Comparison of ENCODE assay signal across 19 mouse cellular contexts in genomic region chr11:8492332-8492731, GRCm38 (mm10).
DNase-seq lines count a peak whose midpoint lies in the region; ATAC-seq lines count a peak whose summit lies in the region.
"Had no signal": no experiment of that assay in that cellular context is flagged by ENCODE, and none has a peak within 500 bp of the region (broad histone marks: within the 10 kb centered on the region; RNA-seq: fewer than 3 reads in every experiment).

No protein-coding gene starts in this region.

- no peaks in the 10 kb centered on the region for H3K9me3 ChIP-seq in hindbrain, embryonic 14.5 days (ENCODE audit: control insufficient read depth, low read length)
- no peaks in the 10 kb centered on the region for H3K9me3 ChIP-seq in hindbrain, embryonic 11.5 days (ENCODE audit: control insufficient read depth, low read length)
- H3K9me3 ChIP-seq in kidney, embryonic 16.5 days (ENCODE audit: low read length), result no peaks in the 10 kb centered on the region
- H3K9me3 ChIP-seq: heart, embryonic 10.5 days had no signal

- H3K36me3 ChIP-seq in hindbrain, embryonic 14.5 days (replicated peaks; ENCODE audit: control insufficient read depth, insufficient read depth), result no peaks in the 10 kb centered on the region
- no peaks in the 10 kb centered on the region for H3K36me3 ChIP-seq in hindbrain, embryonic 11.5 days (ENCODE audit: control insufficient read depth, insufficient read depth, low read length)
- peaks cover 27% of the 10 kb centered on the region for H3K36me3 ChIP-seq in kidney, embryonic 16.5 days (ENCODE audit: insufficient read depth, low read length)

- H3K9ac ChIP-seq in hindbrain, embryonic 14.5 days, result no peak overlapping the region
- no peak overlapping the region for H3K9ac ChIP-seq in hindbrain, embryonic 11.5 days (ENCODE audit: low read depth, low read length)
- no peak overlapping the region for H3K9ac ChIP-seq in kidney, embryonic 16.5 days (replicated peaks; ENCODE audit: low read length)
- H3K9ac ChIP-seq: liver, embryonic 14.5 days had no signal

- intact Hi-C loops in left cerebral cortex, postnatal 10 days (cut with DNase I), result no loop called here

- ATAC-seq in hindbrain, embryonic 14.5 days (ENCODE audit: low FRiP score), result 0 out of 2 replicates have a peak, but pooled peaks have one; percentile 14
- no peak for ATAC-seq in hindbrain, embryonic 11.5 days (ENCODE audit: low FRiP score)
- no peak for ATAC-seq in kidney, embryonic 16.5 days (ENCODE audit: low FRiP score, low TSS enrichment)

- H3K4me2 ChIP-seq in hindbrain, embryonic 14.5 days (replicated peaks), result no peak overlapping the region
- H3K4me2 ChIP-seq in hindbrain, embryonic 11.5 days (replicated peaks; ENCODE audit: low read depth, low read length), result no peak overlapping the region
- H3K4me2 ChIP-seq in kidney, embryonic 16.5 days (replicated peaks; ENCODE audit: low read depth, low read length), result no peak overlapping the region
- H3K4me2 ChIP-seq: midbrain, embryonic 11.5 days had no signal

- DNase-seq in hindbrain, embryonic 14.5 days (ENCODE audit: low spot score), result no peak
- no peak for DNase-seq in hindbrain, embryonic 11.5 days (ENCODE audit: low spot score)
- DNase-seq in left cerebral cortex, adult 11 months (ENCODE audit: low spot score), result peak; percentile 14
- DNase-seq in left cerebral cortex, postnatal 10 days (ENCODE audit: extremely low spot score in 1 of 2, low spot score in 2 of 2), result no peak
- peak; percentile 43 for DNase-seq in right cerebral cortex, adult 18-20 months
- DNase-seq in right cerebral cortex, postnatal 25 days, result no peak
- DNase-seq: adrenal gland, postnatal 36 days; cerebellum, adult 9-11 months; embryo, embryonic 11 days; gastrocnemius, adult 2 months; kidney, adult 11 months; kidney, postnatal 10 days had no signal

- WGBS in hindbrain, embryonic 14.5 days, result 88% methylated on average over 10 of the region's 10 CpGs
- 91% methylated on average over 10 of the region's 10 CpGs for WGBS in hindbrain, embryonic 11.5 days
- WGBS in kidney, embryonic 16.5 days, result 93% methylated on average over 10 of the region's 10 CpGs

- no peak overlapping the region for H3K4me3 ChIP-seq in hindbrain, embryonic 14.5 days (replicated peaks; ENCODE audit: low read length)
- H3K4me3 ChIP-seq in hindbrain, embryonic 11.5 days (ENCODE audit: low read depth, low read length), result no peak overlapping the region
- H3K4me3 ChIP-seq in kidney, embryonic 16.5 days (ENCODE audit: low read length), result no peak overlapping the region
- H3K4me3 ChIP-seq: gastrocnemius, adult 2 months; heart, embryonic 10.5 days; myocyte had no signal

- H3K27ac ChIP-seq in hindbrain, embryonic 14.5 days, result no peak overlapping the region
- no peak overlapping the region for H3K27ac ChIP-seq in hindbrain, embryonic 11.5 days (ENCODE audit: low read depth, low read length)
- H3K27ac ChIP-seq in kidney, embryonic 16.5 days (ENCODE audit: low read length), result no peak overlapping the region
- H3K27ac ChIP-seq: gastrocnemius, adult 2 months; heart, embryonic 10.5 days; liver, embryonic 14.5 days; macrophage; stomach, postnatal 0 days had no signal

- no peaks in the 10 kb centered on the region for H3K27me3 ChIP-seq in hindbrain, embryonic 14.5 days (ENCODE audit: control insufficient read depth, insufficient read depth, low read length)
- H3K27me3 ChIP-seq in hindbrain, embryonic 11.5 days (ENCODE audit: control insufficient read depth, insufficient read depth, low read length), result no peaks in the 10 kb centered on the region
- H3K27me3 ChIP-seq in kidney, embryonic 16.5 days (ENCODE audit: insufficient read depth, low read length), result no peaks in the 10 kb centered on the region

- H3K4me1 ChIP-seq in hindbrain, embryonic 14.5 days (replicated peaks; ENCODE audit: control insufficient read depth, insufficient read depth, low read length), result 0 out of 2 replicates have a peak, but pooled peaks cover 9% of the 10 kb centered on the region
- no peaks in the 10 kb centered on the region for H3K4me1 ChIP-seq in hindbrain, embryonic 11.5 days (replicated peaks; ENCODE audit: control insufficient read depth, insufficient read depth, low read length)
- peaks cover 12% of the 10 kb centered on the region for H3K4me1 ChIP-seq in kidney, embryonic 16.5 days (ENCODE audit: insufficient read depth, low read length)

Comparison
In these comparisons a context has a peak if more than half of its experiments do, and no peak if none do; other contexts are left out.
1. DNase-seq: peak in left cerebral cortex, adult 11 months (single experiment) and right cerebral cortex, adult 18-20 months (single experiment); none in hindbrain, embryonic 14.5 days (single experiment), hindbrain, embryonic 11.5 days (single experiment), left cerebral cortex, postnatal 10 days (0 of 2) and right cerebral cortex, postnatal 25 days (single experiment).